Mouse (Mus musculus): ENCODE results near the gene Ripply3. TPM values are rescaled to one million over a fixed set of nuclear protein-coding genes. Genes with fewer than 3 reads are reported as not detected.

Gene Ripply3
- polyA plus RNA-seq, 1 experiment from 2014 or later, result 1.3 TPM

DNA sequence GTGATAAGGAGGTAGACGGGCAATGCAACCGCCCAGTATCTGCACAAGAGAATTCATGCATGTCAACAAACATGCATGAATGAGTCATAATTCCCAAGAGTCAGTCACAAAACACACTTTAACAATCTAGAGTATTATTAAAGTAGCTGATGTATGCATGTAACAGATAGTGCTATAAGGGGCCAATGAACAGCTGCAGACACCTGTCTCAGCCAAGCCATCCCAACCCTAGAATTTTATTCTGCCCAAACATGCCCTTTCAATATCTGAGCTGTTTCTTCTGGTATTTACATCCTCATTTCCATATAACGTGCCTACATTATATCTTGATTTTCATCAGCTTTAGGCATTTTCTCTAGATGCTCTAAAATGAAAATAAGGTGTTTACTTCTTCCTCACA is 37.2 kb downstream of the Ripply3 start:
- H3K36me3 ChIP-seq, result 0 out of 2 replicates have a peak, but pooled peaks cover 3% of the 10 kb centered on the region
- ATAC-seq (replicated peaks), result no peak
- H3K27me3 ChIP-seq, result no peaks in the 10 kb centered on the region
- H3K9me3 ChIP-seq, result no peaks in the 10 kb centered on the region
- 91% methylated on average over 3 of the region's 3 CpGs for WGBS
- no peak overlapping the region for H3K9ac ChIP-seq (replicated peaks)
- peaks cover 20% of the 10 kb centered on the region for H3K4me1 ChIP-seq
- no peak overlapping the region for H3K27ac ChIP-seq (replicated peaks)
- H3K4me3 ChIP-seq, result no peak overlapping the region
- H3K4me2 ChIP-seq (replicated peaks), result no peak overlapping the region

DNA sequence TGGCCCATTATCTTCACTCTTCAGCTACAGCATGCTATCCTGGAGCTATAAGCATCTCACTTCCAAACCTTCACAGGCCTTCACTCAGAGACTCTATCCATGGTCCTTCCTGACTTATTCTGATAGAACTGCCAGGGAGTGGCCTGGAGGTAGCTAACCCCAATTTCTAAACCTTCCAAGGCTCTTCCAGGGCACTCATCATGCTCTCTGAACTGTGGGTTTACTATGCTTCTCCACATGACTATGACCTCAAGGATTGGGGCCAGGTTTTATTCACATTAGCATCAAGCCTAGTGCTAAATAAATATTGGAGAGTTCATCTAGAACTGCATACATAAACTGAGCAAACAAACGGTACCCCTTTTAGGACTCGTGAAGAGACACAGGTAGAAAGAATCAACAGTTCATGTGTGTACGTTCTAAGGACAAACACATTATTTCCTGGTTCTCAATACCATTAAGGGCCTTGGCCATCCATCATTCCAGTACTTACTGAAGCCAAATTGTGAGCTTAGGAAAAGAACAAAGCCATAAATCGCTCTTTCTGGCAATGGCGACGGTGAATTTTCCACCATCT is 41.5 kb downstream of the Ripply3 start:
- peak overlapping the region; percentile 100 for H3K27ac ChIP-seq (replicated peaks)
- no peaks in the 10 kb centered on the region for H3K9me3 ChIP-seq
- H3K36me3 ChIP-seq, result no peaks in the 10 kb centered on the region
- ATAC-seq (replicated peaks), result no peak
- no peaks in the 10 kb centered on the region for H3K27me3 ChIP-seq
- peak overlapping the region; percentile 100 for H3K9ac ChIP-seq (replicated peaks)
- H3K4me1 ChIP-seq, result peaks cover 34% of the 10 kb centered on the region
- peak overlapping the region; percentile 98 for H3K4me3 ChIP-seq
- 2% methylated on average over 6 of the region's 6 CpGs for WGBS
- H3K4me2 ChIP-seq (replicated peaks), result peak overlapping the region; percentile 59

DNA sequence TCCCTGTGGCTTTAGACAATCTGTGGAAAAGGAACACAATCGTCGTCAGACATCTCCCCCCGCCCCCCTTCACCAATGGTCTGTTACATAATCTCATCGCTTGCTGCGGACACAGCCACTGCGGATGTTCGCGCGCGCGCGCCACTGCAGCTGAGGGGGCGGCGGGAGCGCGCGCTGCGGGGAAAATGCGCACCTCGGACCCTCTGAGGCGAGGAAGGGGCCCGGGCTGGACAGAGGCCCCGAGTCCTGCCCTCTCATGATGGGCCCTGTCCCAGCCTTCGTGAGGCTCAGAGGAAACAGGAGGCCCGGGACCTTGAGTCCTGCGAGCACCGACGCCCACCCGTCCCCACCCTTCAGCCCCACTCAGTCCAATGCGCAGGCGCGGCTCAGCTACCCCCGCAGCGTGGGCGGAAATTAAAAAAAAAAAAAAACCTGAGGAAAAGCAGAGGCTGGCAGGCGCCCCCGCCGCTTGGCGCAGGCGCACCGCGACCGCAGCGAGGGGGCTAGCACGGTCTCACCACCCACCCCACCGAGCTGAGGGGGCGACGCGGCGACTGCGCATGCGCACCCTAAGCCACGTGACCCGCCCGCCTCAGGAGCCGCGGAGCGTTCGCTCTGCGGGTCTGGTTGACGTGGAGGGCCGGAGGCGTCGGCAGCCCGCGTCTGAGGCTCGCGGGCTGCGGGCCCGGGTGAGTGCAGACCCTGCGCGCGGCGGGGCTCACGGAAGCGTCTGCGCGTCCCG is 42.1 kb downstream of the Ripply3 start, which contains the start of gene Ttc3:
Gene Ttc3, plus strand, starts transcription at position 446 of the 742 bp plus-strand sequence.
- peak; percentile 77 for ATAC-seq (replicated peaks)
- H3K9ac ChIP-seq (replicated peaks), result peak within 1 kb of the TSS; percentile 100
- H3K36me3 ChIP-seq, result no peaks in the 10 kb centered on the region
- no peaks in the 10 kb centered on the region for H3K9me3 ChIP-seq
- H3K4me3 ChIP-seq, result peak within 1 kb of the TSS; percentile 98
- under 1% methylated on average over 72 of the region's 79 CpGs for WGBS
- peak within 1 kb of the TSS; percentile 59 for H3K4me2 ChIP-seq (replicated peaks)
- peak within 1 kb of the TSS; percentile 100 for H3K27ac ChIP-seq (replicated peaks)
- H3K27me3 ChIP-seq, result no peaks in the 10 kb centered on the region
- peaks cover 39% of the 10 kb centered on the region for H3K4me1 ChIP-seq

DNA sequence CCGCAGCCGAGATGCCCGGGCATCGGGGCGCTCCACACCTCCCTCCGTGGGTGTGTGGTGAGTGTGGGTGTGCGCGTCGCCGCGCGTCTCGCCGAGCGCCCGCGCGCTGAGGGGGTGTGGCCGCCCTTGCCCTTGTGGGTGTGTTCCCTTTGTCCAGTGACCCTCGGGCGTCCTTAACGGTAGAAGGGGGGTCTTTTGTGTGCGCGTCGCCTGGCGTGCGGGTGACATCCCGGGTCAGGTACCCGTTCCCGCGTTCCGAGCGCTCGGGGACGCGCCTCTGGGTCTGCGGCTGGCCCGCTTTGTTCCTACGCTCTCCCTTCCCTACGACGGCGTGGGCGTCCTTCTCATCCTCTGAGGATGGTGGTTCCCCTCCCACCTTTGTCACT is 42.7 kb downstream of the Ripply3 start:
- peak overlapping the region; percentile 100 for H3K27ac ChIP-seq (replicated peaks)
- peak overlapping the region; percentile 47 for H3K4me2 ChIP-seq (replicated peaks)
- H3K4me1 ChIP-seq, result peaks cover 45% of the 10 kb centered on the region
- H3K9me3 ChIP-seq, result no peaks in the 10 kb centered on the region
- ATAC-seq (replicated peaks), result peak; percentile 75
- no peaks in the 10 kb centered on the region for H3K27me3 ChIP-seq
- H3K36me3 ChIP-seq, result no peaks in the 10 kb centered on the region
- under 1% methylated on average over 43 of the region's 43 CpGs for WGBS
- peak overlapping the region; percentile 98 for H3K4me3 ChIP-seq
- peak overlapping the region; percentile 100 for H3K9ac ChIP-seq (replicated peaks)

DNA sequence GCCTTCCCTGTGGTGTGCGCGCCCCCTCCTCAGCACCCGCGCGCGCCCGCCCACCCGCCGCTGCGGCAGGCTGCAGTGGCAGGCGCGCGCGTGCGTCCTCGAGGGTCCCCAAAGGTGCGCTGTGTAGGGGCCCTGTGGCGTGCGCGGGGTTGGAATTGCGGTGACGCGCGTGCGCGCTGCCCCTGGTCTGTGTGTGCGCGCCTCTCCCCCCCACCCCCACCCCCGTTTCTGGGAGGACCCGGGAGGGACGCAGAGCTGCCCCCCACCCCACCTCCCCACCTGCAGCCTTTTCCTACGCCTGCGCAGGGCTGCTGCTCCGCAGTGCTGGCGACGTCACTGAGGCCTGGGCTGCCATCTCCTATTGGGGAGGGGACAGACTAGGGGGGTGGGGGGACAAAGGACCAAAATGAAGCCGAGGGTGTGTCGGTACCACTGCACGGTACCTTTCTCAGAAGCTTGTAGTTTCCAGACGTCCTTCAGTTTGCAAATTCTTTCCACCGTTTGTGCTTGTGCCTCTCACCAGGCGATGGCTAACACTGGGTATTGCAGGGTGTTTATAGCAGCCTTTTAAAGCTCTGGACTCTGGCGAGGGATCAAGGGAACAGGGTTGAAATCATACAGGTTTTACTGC is 43.2 kb downstream of the Ripply3 start, which contains the start of gene Pigp:
Gene Pigp, minus strand, starts transcription at position 542 of the 631 bp plus-strand sequence.
- under 1% methylated on average over 29 of the region's 43 CpGs for WGBS
- ATAC-seq (replicated peaks), result peak; percentile 90

DNA sequence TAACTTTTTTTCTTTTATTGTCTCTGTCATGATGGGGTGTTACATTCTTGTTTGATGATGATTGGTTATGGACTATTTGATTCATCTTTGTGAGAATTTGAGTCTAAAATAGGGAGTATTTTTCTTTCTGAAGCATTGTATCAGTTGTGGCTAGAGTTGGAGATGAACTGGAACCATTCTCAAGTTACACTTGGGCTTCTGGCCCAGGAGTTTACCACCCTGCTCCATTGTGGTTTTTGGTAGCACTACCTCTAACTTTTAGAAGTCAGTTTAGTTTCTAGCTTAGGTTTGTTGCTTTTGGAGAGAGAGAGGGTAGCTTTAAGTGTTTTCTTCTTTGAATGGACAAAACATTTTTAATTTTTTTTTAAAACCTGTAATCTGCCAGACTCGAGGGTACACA is 51.2 kb downstream of the Ripply3 start:
- H3K4me1 ChIP-seq, result peaks cover 48% of the 10 kb centered on the region
- H3K36me3 ChIP-seq, result no peaks in the 10 kb centered on the region
- H3K9me3 ChIP-seq, result no peaks in the 10 kb centered on the region
- no peak overlapping the region for H3K4me2 ChIP-seq (replicated peaks)
- no peaks in the 10 kb centered on the region for H3K27me3 ChIP-seq
- H3K9ac ChIP-seq (replicated peaks), result no peak overlapping the region
- WGBS, result 81% methylated on average over 1 of the region's 1 CpGs
- H3K27ac ChIP-seq (replicated peaks), result no peak overlapping the region
- ATAC-seq (replicated peaks), result no peak
- no peak overlapping the region for H3K4me3 ChIP-seq

More for the DNA sequence above, 43.2 kb downstream of the Ripply3 start, which contains the start of gene Pigp:
- peak within 1 kb of the TSS; percentile 98 for H3K4me3 ChIP-seq
- H3K27ac ChIP-seq (replicated peaks), result peak within 1 kb of the TSS; percentile 100
- H3K36me3 ChIP-seq, result no peaks in the 10 kb centered on the region
- H3K9me3 ChIP-seq, result no peaks in the 10 kb centered on the region
- H3K9ac ChIP-seq (replicated peaks), result peak within 1 kb of the TSS; percentile 100
- H3K4me2 ChIP-seq (replicated peaks), result peak within 1 kb of the TSS; percentile 47
- H3K4me1 ChIP-seq, result peaks cover 47% of the 10 kb centered on the region
- no peaks in the 10 kb centered on the region for H3K27me3 ChIP-seq

DNA sequence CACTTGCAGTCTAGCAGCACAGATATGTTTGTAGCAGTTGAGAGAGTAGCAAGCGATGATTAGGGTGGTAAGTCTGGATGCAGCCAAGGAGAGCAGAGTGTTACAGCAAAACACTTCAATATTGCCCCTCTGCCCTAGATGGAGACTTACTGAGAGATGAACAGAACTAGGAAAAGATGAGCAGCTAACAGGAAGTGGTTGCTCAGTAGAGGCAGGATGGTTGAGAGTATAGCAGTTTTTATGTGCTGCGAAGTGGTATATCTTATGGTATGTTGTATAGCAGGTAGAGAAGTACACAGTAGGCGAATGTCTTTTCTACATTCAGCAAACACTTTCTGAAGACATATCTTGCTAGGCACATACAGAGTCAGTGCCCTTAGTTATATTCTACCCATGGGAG is 55.1 kb downstream of the Ripply3 start:
- no peak overlapping the region for H3K9ac ChIP-seq (replicated peaks)
- WGBS, result 96% methylated on average over 3 of the region's 3 CpGs

More for the DNA sequence above, 55.1 kb downstream of the Ripply3 start:
- H3K4me1 ChIP-seq, result peaks cover 31% of the 10 kb centered on the region
- H3K36me3 ChIP-seq, result no peaks in the 10 kb centered on the region
- H3K27ac ChIP-seq (replicated peaks), result no peak overlapping the region
- no peaks in the 10 kb centered on the region for H3K27me3 ChIP-seq
- no peak overlapping the region for H3K4me3 ChIP-seq
- H3K4me2 ChIP-seq (replicated peaks), result no peak overlapping the region
- no peaks in the 10 kb centered on the region for H3K9me3 ChIP-seq
- no peak for ATAC-seq (replicated peaks)

Other genes with a start within 250 kb of the Ripply3 start
- 0.04 TPM in 1 of 2 replicates, not detected in the other for gene Sim2, start 243.5 kb upstream of the Ripply3 start, polyA plus RNA-seq (2015; fragmentation: Nextera tagmentation; extraction: Ambion mirVana)
- gene Hlcs, start 14.8 kb upstream of the Ripply3 start, polyA plus RNA-seq (2015; fragmentation: Nextera tagmentation; extraction: Ambion mirVana), result 7.7 and 8.7 TPM in 2 replicates
- 783 and 832 TPM in 2 replicates for gene Ttc3, start 42.2 kb downstream of the Ripply3 start, polyA plus RNA-seq (2015; fragmentation: Nextera tagmentation; extraction: Ambion mirVana)
- gene Pigp, start 43.4 kb downstream of the Ripply3 start, polyA plus RNA-seq (2015; fragmentation: Nextera tagmentation; extraction: Ambion mirVana), result 113 and 121 TPM in 2 replicates
- gene Vps26c, start 198.4 kb downstream of the Ripply3 start, polyA plus RNA-seq (2015; fragmentation: Nextera tagmentation; extraction: Ambion mirVana), result 76.1 and 78.8 TPM in 2 replicates
- gene Dyrk1a, start 241.6 kb downstream of the Ripply3 start, polyA plus RNA-seq (2015; fragmentation: Nextera tagmentation; extraction: Ambion mirVana), result 12.3 and 12.8 TPM in 2 replicates